Mouse (Mus musculus): ENCODE results near the gene Abcg1. TPM values are rescaled to one million over a fixed set of nuclear protein-coding genes. Genes with fewer than 3 reads are reported as not detected.

Abcg1 gene
- total and polyA plus RNA-seq, 3 experiments = 2.2 to 4.6 (median 2.2) TPM

GRCm38 (mm10) chr17:31029407-31029806, 28.1 kb upstream of the Abcg1 start:
- Histone ChIP-seq H3K9ac (ENCODE audit: insufficient read depth, low read depth) (no peak overlapping the region), H3K4me3 (replicated peaks in 1 of 3; ENCODE audit: low read depth in 2 of 3, low read length in 2 of 3, poor library complexity in 1 of 3) (no peak overlapping the region), H3K27ac (ENCODE audit: insufficient read depth, low read depth) (no peak overlapping the region), H3K79me2 (replicated peaks; ENCODE audit: control insufficient read depth, extremely low read depth, insufficient read depth, poor library complexity, severe bottlenecking) (no peaks in the 10 kb centered on the region), H3K4me1 (ENCODE audit: control insufficient read depth in 1 of 2, insufficient read depth in 2 of 2) (peaks cover 0 to 13% of the 10 kb centered on the region in 2 experiments; a peak in 2 of 4 replicates), H3K9me3 (replicated peaks; ENCODE audit: low read length) (peaks cover 15% of the 10 kb centered on the region), H3K27me3 (replicated peaks) (no peaks in the 10 kb centered on the region), H3K4me2 (ENCODE audit: insufficient read depth, low read depth, poor library complexity, severe bottlenecking) (no peak overlapping the region), H3K36me3 (replicated peaks in 1 of 2; ENCODE audit: control insufficient read depth in 1 of 2, insufficient read depth in 1 of 2, low read length in 1 of 2) (no peaks in the 10 kb centered on the region)
- in situ Hi-C loops (cut with MboI; ENCODE audit: low pct_ligation_motif_present, low pct_unique_long_range_greater_than_20kb, low sequenced_read_pairs) = loop anchor here (10.0 kb wide), 1 partner anchor 45 kb away; no protein-coding TSS in a partner anchor
- DNase-seq (ENCODE audit: extremely low read depth) = no peak
- dilution Hi-C loops (cut with MboI; ENCODE audit: extremely low pct_ligation_motif_present, extremely low pct_unique_long_range_greater_than_20kb, low sequenced_read_pairs) = no loop called here
- TF ChIP-seq UBTF (IDR thresholded peaks at IDR 0.05; ENCODE audit: low read depth, low read length) (no peak), RCOR1 (conservative IDR thresholded peaks at IDR 0.05; ENCODE audit: low read depth, low read length) (no peak)

- Histone ChIP-seq H3K4me1 (ENCODE audit: control insufficient read depth in 1 of 2, insufficient read depth in 2 of 2) (peaks cover 3 to 32% of the 10 kb centered on the region in 2 experiments), H3K79me2 (replicated peaks; ENCODE audit: control insufficient read depth, extremely low read depth, insufficient read depth, poor library complexity, severe bottlenecking) (no peaks in the 10 kb centered on the region), H3K9ac (ENCODE audit: insufficient read depth, low read depth) (no peak overlapping the region), H3K9me3 (replicated peaks; ENCODE audit: low read length) (peaks cover 15% of the 10 kb centered on the region), H3K4me3 (replicated peaks in 1 of 3; ENCODE audit: low read depth in 2 of 3, low read length in 2 of 3, poor library complexity in 1 of 3) (no peak overlapping the region), H3K4me2 (ENCODE audit: insufficient read depth, low read depth, poor library complexity, severe bottlenecking) (no peak overlapping the region), H3K27me3 (replicated peaks) (no peaks in the 10 kb centered on the region), H3K27ac (ENCODE audit: insufficient read depth, low read depth) (no peak overlapping the region), H3K36me3 (replicated peaks in 1 of 2; ENCODE audit: control insufficient read depth in 1 of 2, insufficient read depth in 1 of 2, low read length in 1 of 2) (no peaks in the 10 kb centered on the region)
- dilution Hi-C loops (cut with MboI; ENCODE audit: extremely low pct_ligation_motif_present, extremely low pct_unique_long_range_greater_than_20kb, low sequenced_read_pairs) (no loop called here), in situ Hi-C loops (cut with MboI; ENCODE audit: low pct_ligation_motif_present, low pct_unique_long_range_greater_than_20kb, low sequenced_read_pairs) (no loop called here)
- DNase-seq (ENCODE audit: extremely low read depth) = no peak
- no peak for TF ChIP-seq NELFE (IDR thresholded peaks at IDR 0.05; ENCODE audit: low read depth, low read length)
- no peak for TF ChIP-seq NRF1 (IDR thresholded peaks at IDR 0.05; ENCODE audit: low read depth, low read length)
- no peak for TF ChIP-seq ZNF384 (IDR thresholded peaks at IDR 0.05; ENCODE audit: low read depth, low read length)
- no peak for TF ChIP-seq CTCF (conservative IDR thresholded peaks at IDR 0.05 in 1 of 2, IDR thresholded peaks at IDR 0.05 in 1 of 2; ENCODE audit: low read depth in 2 of 2, low read length in 2 of 2)
These were observed 25.1 kb upstream of the Abcg1 start for GRCm38 (mm10) chr17:31032341-31032740.

GRCm38 (mm10) chr17:31033251-31033650, 24.2 kb upstream of the Abcg1 start:
- peaks cover 7 to 41% of the 10 kb centered on the region in 2 experiments for H3K4me1 ChIP-seq (ENCODE audit: control insufficient read depth in 1 of 2, insufficient read depth in 2 of 2)
- peaks cover 15% of the 10 kb centered on the region for H3K9me3 ChIP-seq (replicated peaks; ENCODE audit: low read length)
- dilution Hi-C loops (cut with MboI; ENCODE audit: extremely low pct_ligation_motif_present, extremely low pct_unique_long_range_greater_than_20kb, low sequenced_read_pairs) (no loop called here), in situ Hi-C loops (cut with MboI; ENCODE audit: low pct_ligation_motif_present, low pct_unique_long_range_greater_than_20kb, low sequenced_read_pairs) (no loop called here)
- H3K36me3 ChIP-seq (replicated peaks in 1 of 2; ENCODE audit: control insufficient read depth in 1 of 2, insufficient read depth in 1 of 2, low read length in 1 of 2) = no peaks in the 10 kb centered on the region
- no peaks in the 10 kb centered on the region for H3K79me2 ChIP-seq (replicated peaks; ENCODE audit: control insufficient read depth, extremely low read depth, insufficient read depth, poor library complexity, severe bottlenecking)
- TF ChIP-seq MYC (IDR thresholded peaks at IDR 0.05; ENCODE audit: low read depth, low read length) (no peak), TCF12 (IDR thresholded peaks at IDR 0.05; ENCODE audit: low read depth, low read length) (no peak), MEF2A (IDR thresholded peaks at IDR 0.05; ENCODE audit: borderline replicate concordance, low read depth, low read length) (no peak), PAX5 (IDR thresholded peaks at IDR 0.05; ENCODE audit: low read length) (no peak), BHLHE40 (IDR thresholded peaks at IDR 0.05; ENCODE audit: low read depth, low read length) (no peak), CHD1 (IDR thresholded peaks at IDR 0.05; ENCODE audit: low read depth, low read length) (no peak), UBTF (IDR thresholded peaks at IDR 0.05; ENCODE audit: low read depth, low read length) (no peak), CTCF (conservative IDR thresholded peaks at IDR 0.05 in 1 of 2, IDR thresholded peaks at IDR 0.05 in 1 of 2; ENCODE audit: low read depth in 2 of 2, low read length in 2 of 2) (no peak), SMC3 (IDR thresholded peaks at IDR 0.05; ENCODE audit: low read depth, low read length) (no peak), MAZ (IDR thresholded peaks at IDR 0.05; ENCODE audit: low read depth, low read length) (no peak)
- DNase-seq (ENCODE audit: extremely low read depth) = no peak
- no peak overlapping the region for H3K4me2 ChIP-seq (ENCODE audit: insufficient read depth, low read depth, poor library complexity, severe bottlenecking)
- H3K4me3 ChIP-seq (replicated peaks in 1 of 3; ENCODE audit: low read depth in 2 of 3, low read length in 2 of 3, poor library complexity in 1 of 3) = no peak overlapping the region
- H3K9ac ChIP-seq (ENCODE audit: insufficient read depth, low read depth) = no peak overlapping the region
- H3K27ac ChIP-seq (ENCODE audit: insufficient read depth, low read depth) = no peak overlapping the region
- no peaks in the 10 kb centered on the region for H3K27me3 ChIP-seq (replicated peaks)

Measured in CH12.LX (cell line).